Mouse (Mus musculus): ENCODE measurements around the gene Rgs3.

The Rgs3 gene

DNA sequence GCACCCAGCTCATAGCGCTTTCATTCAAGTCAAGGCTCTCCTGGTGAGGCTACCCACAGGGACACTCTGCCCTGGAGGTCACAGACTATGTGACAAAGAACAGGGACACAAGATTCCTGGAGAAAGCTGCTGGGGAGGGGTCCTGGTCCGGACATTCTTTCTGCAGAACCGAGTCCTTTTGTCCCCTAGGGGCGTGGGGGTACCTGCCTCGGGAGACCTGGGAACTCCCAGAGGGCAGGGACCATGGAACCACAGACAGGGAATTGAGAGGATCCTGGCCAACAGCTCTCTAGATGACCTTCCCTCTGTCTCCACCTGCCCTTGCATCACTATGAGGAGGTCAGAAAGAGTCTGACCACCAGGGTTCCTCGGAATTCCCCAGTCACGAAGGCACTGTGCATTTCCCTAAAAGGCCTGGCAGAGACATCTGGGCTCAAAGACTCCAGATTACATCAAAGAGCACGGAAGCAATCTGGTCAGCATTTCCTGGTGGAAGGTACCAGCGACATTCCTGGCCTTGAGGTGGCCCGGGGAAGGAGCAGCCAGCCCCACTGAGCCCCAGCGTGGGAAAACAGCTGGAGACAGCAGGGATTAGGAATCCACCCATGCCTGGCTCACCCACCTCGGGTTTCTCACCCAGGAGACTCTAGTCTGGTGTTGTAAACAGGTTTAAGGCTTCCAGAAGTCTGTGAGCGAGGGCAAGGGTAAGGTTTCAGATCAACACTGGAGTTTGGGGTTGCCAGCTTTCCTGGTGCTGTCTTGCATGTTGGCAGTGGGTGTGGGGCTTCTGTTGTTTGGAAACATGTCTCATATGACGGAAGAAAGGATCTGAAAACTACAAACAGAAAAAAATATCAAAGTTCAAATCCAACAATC is 183.5 kb downstream of the Rgs3 start:
- no peak for DNase-seq (ENCODE audit: low spot score)

GRCm38 (mm10) chr4:62744534-62744956 is 184.9 kb downstream of the Rgs3 start:
- no peak for DNase-seq (ENCODE audit: low spot score)

DNA sequence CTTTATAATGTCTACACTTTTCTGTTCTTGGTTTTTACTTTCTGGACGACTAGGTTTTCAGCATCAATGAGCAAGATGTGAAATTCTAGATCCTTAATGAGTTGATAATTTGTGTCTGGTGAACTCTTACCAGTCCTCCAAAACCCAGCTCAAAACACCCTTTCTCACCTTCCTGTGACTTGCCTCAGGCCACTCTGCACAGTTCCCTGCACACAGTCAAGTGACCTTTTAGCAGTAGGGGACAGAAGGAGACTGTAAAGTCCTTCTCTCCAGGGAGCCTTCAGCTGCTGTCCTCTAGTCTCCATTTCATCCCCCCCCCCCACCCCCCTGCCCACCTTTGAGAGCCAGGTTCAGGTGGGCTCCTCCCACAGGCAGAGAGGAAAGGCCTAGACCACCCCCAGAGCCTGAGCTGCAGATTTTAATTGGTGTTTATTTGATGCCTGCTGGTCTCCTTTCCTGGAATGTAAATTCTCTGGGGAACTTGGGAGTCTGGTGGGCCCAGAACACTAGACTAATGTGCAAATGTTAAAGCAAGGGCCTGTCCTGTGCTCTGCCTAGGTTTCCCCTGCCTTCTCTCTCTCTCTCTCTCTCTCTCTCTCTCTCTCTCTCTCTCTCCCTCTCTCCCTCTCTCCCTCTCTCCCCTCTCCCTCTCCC is 185.5 kb downstream of the Rgs3 start:
- DNase-seq (ENCODE audit: low spot score): no peak
